Mouse (Mus musculus): ENCODE results near the gene Shroom3. TPM values are rescaled to one million over a fixed set of nuclear protein-coding genes. Genes with fewer than 3 reads are reported as not detected.

The Shroom3 gene
- polyA plus RNA-seq, 1 experiment: not detected

- H3K4me3 ChIP-seq (ENCODE audit: insufficient read depth, low read length): no peak overlapping the region
- H3K4me1 ChIP-seq (ENCODE audit: control insufficient read depth, insufficient read depth, low read length): peaks cover 29% of the 10 kb centered on the region
- H3K27ac ChIP-seq (ENCODE audit: insufficient read depth, low read depth, low read length): 0 out of 2 replicates have a peak overlapping the region, but pooled peaks have one; percentile 7
- TF ChIP-seq CTCF (IDR thresholded peaks at IDR 0.05; ENCODE audit: low read depth, low read length) (no peak), POLR2A (IDR thresholded peaks at IDR 0.05; ENCODE audit: borderline replicate concordance, low read depth, low read length) (no peak)
Measured at GRCm38 (mm10) chr5:93000060-93000459, 316.8 kb downstream of the Shroom3 start.

DNA sequence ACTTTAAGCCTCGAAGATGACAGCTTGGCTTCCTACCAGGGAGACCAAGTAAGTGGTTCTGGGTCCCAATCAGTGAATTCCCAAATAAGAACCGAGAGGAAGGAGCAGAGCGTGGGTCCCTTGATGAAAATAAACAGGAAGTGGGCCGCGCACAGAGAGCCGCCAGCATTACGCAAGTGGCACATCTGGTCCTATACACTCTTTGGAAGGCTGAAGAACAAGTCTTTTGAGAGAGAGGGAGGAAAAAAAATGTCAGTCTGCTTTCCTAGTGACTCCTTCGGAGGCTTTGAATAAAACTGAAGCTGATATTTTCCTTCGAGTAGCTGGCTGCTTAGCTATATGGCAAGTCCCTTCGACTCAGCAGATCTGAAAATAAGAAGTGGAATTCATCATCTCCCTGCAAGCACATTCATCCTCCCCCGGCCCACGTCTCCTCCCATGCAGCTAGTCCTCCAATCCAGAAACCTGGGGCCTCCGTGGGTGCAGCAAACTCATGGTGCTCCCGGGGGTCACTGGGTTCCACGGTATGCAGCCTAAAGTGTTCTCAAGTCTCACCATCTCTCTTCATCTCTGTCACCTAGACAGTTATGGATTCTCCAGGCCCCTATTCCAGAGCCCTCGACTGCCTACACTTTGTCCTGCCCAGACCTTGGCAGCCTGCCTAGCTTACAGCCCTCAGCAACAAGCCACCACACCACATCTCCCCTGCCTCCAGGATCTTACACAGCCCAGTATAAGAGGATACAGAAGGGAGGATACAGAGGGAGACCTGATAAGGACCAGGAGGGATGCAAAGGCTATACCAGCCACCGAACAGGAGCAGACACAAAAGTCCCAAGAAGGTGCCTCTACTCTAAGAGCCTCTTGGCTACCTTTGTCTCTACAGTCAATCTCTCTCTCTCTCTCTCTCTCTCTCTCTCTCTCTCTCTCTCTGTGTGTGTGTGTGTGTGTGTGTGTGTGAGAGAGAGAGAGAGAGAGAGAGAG lies 317.8 kb downstream of the Shroom3 start:
- TF ChIP-seq POLR2A (IDR thresholded peaks at IDR 0.05; ENCODE audit: borderline replicate concordance, low read depth, low read length): no peak
- TF ChIP-seq CTCF (IDR thresholded peaks at IDR 0.05; ENCODE audit: low read depth, low read length): no peak
- H3K27ac ChIP-seq (ENCODE audit: insufficient read depth, low read depth, low read length): peak overlapping the region; percentile 25
- no peak overlapping the region for H3K4me3 ChIP-seq (ENCODE audit: insufficient read depth, low read length)
- H3K4me1 ChIP-seq (ENCODE audit: control insufficient read depth, insufficient read depth, low read length): peaks cover 35% of the 10 kb centered on the region

DNA sequence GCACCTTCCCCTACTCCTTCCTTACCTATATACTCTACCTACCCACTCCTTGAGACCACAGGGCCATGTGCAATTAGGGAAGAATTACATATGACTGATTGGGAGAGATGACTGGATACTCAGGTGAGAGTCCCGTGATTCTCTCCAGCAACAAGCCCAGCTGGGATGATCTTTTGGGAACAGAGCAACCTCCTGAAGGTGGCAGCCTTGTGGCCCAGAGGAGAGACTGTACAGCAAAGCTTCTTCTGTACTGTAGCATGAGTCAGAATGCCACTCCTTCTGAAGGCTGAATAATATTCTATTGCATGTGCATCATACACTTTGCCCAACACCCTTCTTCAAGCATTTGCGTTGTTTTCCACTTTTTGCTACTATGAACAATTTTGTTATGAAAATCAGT lies 319.4 kb downstream of the Shroom3 start:
- TF ChIP-seq CTCF (IDR thresholded peaks at IDR 0.05; ENCODE audit: low read depth, low read length): no peak
- no peak for TF ChIP-seq POLR2A (IDR thresholded peaks at IDR 0.05; ENCODE audit: borderline replicate concordance, low read depth, low read length)
- peaks cover 35% of the 10 kb centered on the region for H3K4me1 ChIP-seq (ENCODE audit: control insufficient read depth, insufficient read depth, low read length)
- no peak overlapping the region for H3K27ac ChIP-seq (ENCODE audit: insufficient read depth, low read depth, low read length)
- H3K4me3 ChIP-seq (ENCODE audit: insufficient read depth, low read length): no peak overlapping the region

DNA sequence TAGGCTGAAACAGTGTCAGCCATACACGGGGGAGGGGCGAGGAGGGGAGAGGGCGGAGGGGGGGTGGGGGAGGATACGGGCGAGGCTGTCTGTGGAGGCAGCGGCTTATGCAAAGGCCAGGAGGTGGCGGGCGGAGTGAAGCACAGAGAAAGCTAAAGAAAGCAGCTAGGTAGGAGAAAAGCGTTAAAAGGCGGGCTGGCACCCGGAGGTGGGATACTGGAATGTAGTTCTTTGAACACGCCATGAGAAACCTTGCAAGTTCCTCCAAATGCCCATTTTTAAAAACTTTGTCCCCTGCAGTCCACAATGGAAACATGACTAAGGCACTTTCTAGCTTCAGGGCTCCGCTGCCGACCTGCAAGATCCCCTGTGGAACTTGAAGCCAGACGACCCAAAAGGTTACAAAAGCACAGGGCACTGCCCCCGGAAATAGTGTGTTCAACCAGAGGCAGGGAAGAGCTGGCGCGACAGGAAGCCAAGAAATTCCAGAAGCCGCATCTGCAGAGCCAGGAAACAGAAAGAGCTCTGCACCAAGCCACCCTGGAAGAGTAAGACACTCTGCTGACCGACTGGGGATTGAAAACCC lies 322.1 kb downstream of the Shroom3 start:
- TF ChIP-seq POLR2A (IDR thresholded peaks at IDR 0.05; ENCODE audit: borderline replicate concordance, low read depth, low read length) (no peak), CTCF (IDR thresholded peaks at IDR 0.05; ENCODE audit: low read depth, low read length) (no peak)
- peaks cover 16% of the 10 kb centered on the region for H3K4me1 ChIP-seq (ENCODE audit: control insufficient read depth, insufficient read depth, low read length)
- no peak overlapping the region for H3K27ac ChIP-seq (ENCODE audit: insufficient read depth, low read depth, low read length)
- peak overlapping the region; percentile 9; the same call in 1 of the 2 replicates for H3K4me3 ChIP-seq (ENCODE audit: insufficient read depth, low read length)

GRCm38 (mm10) chr5:93005815-93006341 lies 322.6 kb downstream of the Shroom3 start:
- Histone ChIP-seq H3K4me3 (ENCODE audit: insufficient read depth, low read length) (peak overlapping the region; percentile 9; the same call in 1 of the 2 replicates), H3K4me1 (ENCODE audit: control insufficient read depth, insufficient read depth, low read length) (peaks cover 12% of the 10 kb centered on the region), H3K27ac (ENCODE audit: insufficient read depth, low read depth, low read length) (no peak overlapping the region)
- TF ChIP-seq CTCF (IDR thresholded peaks at IDR 0.05; ENCODE audit: low read depth, low read length) (no peak), POLR2A (IDR thresholded peaks at IDR 0.05; ENCODE audit: borderline replicate concordance, low read depth, low read length) (no peak)

DNA sequence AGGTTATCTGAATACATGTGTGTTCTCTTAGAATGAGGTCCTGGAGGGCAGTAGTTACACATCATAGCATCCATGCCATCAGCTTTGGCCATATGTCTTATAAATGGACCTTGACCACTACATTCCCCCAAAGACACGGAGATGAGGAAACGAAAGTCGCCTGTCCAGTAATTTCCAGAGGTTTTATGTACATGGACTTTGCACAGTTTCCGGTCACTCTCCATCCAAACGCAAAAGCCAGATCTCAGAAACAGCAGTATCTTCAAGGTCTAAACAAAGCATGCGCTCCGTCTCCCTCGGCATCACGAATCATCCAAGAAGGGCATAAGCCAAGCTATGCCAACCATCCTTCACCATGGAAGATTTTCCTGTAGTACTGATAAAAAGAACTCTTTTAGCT lies 325.0 kb downstream of the Shroom3 start:
- Histone ChIP-seq H3K4me1 (ENCODE audit: control insufficient read depth, insufficient read depth, low read length) (peaks cover 6% of the 10 kb centered on the region; the same call in 1 of the 2 replicates), H3K27ac (ENCODE audit: insufficient read depth, low read depth, low read length) (no peak overlapping the region), H3K4me3 (ENCODE audit: insufficient read depth, low read length) (no peak overlapping the region)
- TF ChIP-seq CTCF (IDR thresholded peaks at IDR 0.05; ENCODE audit: low read depth, low read length): no peak
- no peak for TF ChIP-seq POLR2A (IDR thresholded peaks at IDR 0.05; ENCODE audit: borderline replicate concordance, low read depth, low read length)

Other genes with a start within 250 kb of the Shroom3 start
- 18.9 and 20.4 TPM in 2 replicates for gene Nup54, start 248.2 kb upstream of the Shroom3 start, polyA plus RNA-seq (2012; ENCODE audit: insufficient read depth, insufficient read length, missing spikeins)
- 93.7 and 98.6 TPM in 2 replicates for gene Scarb2, start 176.6 kb upstream of the Shroom3 start, polyA plus RNA-seq (2012; ENCODE audit: insufficient read depth, insufficient read length, missing spikeins)
- gene Fam47e, start 128.4 kb upstream of the Shroom3 start, polyA plus RNA-seq (2012; ENCODE audit: insufficient read depth, insufficient read length, missing spikeins): not detected in 2 replicates
- 1.1 and 2.4 TPM in 2 replicates for gene Stbd1, start 80.4 kb upstream of the Shroom3 start, polyA plus RNA-seq (2012; ENCODE audit: insufficient read depth, insufficient read length, missing spikeins)
- gene Ccdc158, start 8.2 kb upstream of the Shroom3 start, polyA plus RNA-seq (2012; ENCODE audit: insufficient read depth, insufficient read length, missing spikeins): 0.21 TPM in 1 of 2 replicates, not detected in the other

Measured in bone marrow macrophage, adult 2 months (primary cell).